Mouse (Mus musculus): ENCODE measurements around the gene Srcin1.

The Srcin1 gene

DNA sequence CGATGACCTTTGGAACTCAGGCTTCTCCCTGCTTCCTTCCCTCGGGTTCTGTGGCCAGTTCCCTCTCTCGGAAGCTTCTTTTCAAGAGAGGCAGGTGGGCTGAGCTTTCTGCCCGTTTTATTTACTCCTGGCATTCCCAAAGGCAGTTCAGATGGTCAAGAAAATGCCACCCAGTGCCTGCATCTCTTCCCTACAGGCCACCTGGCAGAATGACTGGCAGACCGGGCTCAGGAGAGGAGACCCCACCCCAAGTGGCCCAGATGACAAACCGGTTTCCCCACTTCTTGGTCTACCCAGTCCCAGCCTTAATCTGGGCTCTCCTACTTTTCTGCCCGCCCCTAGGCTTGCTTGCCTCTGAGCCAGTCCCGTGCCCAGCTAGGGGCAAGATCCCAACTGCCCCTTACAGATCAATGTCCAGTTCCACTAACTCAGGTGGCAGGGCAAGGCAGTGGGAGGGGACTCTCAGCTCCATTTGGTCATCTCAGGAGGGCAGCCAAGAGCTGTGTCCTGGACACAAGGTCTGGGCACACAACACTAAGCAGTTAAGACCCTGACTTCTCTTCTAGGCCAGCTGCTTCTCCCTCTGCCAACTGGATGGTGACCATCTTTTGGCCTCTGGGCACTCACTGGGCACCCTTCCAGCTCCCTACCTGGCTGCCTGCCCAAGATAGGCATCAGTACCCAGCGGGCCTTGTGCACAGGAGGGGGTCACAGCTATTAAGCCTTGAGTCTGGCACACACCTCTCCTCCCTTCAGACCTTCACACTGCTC, at the start of gene Srcin1:
TSS of gene Srcin1 (minus strand) at position 51 of the 771 bp plus-strand sequence.
- DNase-seq, result peak; percentile 63

DNA sequence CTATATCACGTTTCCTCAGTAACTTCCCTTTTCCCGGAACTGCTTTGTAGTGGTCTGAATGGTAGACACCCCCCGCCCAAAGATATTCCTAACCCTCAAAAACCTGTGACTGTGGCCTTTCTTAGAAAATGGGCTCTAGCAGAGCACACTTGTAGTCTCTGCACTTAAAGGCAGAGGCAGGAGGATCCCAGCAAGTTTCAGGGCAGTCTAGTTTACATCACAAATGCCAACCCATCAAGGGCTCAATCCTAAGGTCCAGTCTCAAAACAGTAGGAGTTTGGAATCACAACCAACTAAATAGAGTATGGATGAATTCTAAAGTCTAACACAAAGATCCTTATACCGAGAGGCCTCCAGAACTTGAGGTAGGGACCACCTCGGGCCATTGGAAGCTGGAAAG, 49.6 kb upstream of the Srcin1 start:
- DNase-seq, result no peak

DNA sequence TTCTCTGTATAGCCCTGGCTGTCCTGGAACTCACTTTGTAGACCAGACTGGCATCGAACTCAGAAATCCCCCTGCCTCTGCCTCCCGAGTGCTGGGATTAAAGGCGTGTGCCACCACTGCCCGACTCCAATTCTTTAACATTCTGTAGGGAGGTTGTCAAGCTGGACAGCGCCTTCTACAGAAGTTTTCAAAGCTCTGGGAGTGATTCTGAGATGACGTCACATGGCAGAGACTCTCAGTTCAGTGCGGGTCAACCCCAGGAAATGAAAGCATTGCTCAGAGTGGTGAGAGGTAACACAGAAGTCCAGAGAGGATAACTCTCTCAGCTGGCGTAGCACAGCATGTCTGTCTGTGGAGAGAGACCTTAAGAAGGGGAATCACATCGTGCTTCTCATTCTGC, 47.2 kb upstream of the Srcin1 start:
- no peak for DNase-seq

DNA sequence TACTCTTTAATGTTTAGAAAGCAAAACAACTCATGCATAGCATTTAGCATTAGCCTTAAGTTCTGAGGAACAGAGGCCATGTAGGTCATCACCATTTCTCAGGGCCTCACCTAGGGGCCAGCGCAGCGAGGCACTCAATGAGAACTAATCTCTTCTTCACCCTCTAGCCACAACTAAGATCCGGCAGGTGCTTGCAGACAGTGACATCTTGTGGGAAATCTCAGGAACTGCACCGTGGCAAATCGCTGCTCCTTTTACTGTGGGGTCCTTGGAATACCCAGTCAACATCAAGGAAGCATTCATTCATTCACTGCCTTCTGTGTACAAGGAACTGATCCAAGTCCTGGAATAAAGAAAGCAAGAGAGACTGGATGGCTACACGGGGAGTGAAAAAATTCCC, 46.5 kb upstream of the Srcin1 start:
- peak; percentile 66 for DNase-seq

DNA sequence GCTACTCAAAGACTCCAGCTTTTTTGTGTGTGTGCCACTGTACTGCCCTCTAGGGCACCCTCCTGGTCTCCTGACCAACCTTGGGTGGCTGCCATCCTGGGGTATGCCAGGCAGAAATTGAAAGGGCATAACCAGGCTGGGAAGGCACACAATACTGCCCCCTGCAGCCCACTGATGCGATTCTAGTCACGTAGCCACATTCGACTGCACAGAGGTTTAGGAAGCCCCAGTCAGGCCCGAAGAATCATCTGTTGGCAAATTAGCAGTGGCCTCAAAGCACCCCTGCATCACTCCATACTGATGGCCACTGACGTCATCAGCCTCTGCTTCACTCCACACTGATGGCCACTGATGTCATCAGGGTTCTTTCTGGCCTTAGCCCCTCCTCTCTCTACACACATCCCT, 43.4 kb upstream of the Srcin1 start:
- peak; percentile 84 for DNase-seq

DNA sequence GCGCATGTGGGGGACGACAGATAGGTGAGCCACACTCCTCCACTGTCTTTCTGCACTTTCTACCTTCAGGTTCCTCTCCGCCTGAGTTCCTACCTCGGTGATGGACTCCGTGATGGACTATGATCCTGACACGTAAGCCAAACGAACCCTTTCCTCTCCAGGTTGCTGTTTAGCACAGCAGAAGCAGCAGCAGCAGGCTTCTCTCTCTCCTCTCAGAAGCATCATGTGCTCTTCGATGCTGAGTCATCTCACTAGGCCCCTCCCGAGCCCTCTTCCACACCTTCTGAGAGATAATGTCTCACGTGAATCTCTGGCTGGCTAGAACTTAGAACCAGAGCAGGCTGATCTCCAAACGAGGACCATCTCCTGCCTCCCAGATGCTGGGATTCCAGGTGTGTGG, 42.4 kb upstream of the Srcin1 start:
- no peak for DNase-seq

DNA sequence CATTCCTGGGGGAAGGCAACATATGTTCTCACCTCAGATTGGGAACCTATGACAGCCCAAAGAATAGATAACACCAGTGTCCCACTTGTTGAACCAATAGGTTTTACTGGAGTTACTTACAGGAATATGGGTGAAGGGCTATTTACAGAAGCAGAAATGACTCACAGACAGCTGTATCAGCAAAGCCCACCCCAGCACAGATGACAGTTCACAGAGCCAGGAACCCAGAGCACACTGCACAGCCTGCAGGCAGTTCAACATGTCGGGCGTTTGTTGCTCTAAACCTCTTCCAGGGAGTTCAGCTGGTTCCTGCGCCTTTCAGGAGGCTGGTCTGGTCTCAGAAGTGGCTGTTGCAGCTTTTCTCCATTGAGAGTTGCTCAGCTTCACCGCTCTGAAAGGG, 39.3 kb upstream of the Srcin1 start:
- no peak for DNase-seq

DNA sequence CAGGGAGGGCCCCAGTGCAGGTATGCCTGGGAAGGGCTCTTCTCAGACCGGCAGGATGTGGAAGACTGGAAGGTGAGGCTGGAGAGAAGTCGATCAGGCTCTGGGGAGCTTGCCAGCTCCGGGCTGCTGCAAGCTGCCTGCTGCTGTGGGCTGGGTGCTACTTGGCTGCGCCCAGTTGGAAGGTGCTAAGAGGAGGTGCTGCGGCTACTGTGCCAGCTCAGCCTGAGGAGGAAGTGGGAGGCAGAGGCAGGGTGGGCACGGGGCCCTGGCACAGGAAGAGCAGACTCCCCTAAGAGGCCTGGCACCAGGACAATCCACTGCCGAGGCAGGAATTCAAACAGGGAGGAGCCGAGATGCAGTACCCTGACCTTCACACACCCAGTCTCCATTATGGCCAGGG, 35.1 kb upstream of the Srcin1 start:
- DNase-seq, result peak; percentile 93

DNA sequence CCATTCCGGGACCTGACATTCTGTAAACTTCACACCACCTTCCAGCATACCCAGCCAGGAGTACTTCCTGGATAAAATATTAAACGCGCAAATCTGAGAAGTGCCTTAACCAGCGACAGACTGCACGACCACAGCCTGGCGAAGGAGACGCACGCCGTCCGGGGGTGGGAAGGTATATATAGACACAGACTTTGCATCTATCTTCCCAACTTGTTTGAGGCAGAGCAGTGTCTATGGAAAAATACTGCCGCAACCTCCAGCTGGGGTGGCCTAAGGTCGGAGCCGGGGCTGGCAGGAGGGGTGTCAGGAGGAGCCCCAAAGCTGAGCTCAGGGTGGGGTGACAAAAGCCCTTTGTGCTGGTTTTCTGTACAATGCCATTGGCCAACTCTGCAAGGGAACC, 33.8 kb upstream of the Srcin1 start:
- DNase-seq, result peak; percentile 89

DNA sequence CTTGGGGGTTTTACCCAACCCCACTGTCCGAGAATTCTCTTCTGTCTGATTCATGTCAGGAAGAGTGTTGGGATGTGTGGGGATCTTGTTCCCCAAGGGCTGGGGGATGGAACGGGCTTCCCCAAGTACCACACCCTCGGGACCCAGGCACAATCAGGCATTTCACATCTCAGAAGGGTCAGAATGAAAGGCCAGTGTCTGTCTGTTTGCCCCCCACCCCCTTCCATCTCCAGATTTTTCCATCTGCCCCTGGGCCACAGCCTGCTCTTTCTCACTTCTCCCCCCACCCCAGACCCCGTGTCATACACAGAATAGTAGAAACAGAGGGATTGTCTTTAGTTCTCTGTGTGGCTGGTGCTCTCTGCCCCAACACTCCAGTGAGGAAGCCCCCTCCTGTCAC, 32.9 kb upstream of the Srcin1 start:
- no peak for DNase-seq

DNA sequence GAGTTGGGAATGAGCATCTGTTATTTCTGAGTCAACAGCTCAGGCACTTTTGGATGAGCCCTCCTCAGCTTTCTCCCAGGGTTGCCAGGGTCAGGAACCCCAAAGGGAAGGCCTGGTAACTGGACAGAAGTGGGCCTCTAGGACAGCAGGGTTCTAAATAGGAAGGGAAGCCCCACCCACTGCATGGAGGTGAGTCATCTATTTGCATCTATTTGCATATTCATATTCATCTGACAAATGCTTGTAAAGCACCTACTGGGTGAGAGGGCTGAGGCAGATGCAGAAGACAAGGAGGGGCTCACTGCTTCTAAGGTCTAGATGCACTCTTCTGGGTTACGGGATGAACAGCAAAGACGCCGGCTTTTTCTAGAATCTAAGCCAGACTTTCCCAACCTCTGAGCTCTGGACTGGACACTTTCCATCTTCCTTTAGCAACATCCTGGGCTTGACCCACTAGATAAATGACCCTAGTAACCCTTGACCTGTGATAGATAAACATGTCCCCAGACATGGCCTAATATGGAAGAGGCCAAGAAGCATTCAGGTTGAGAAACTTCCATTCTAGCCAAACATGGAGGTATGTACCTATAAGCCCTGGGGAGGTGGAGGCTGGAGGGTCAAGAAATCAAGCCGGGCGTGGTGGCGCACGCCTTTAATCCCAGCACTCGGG, 31.2 kb upstream of the Srcin1 start:
- DNase-seq, result no peak

DNA sequence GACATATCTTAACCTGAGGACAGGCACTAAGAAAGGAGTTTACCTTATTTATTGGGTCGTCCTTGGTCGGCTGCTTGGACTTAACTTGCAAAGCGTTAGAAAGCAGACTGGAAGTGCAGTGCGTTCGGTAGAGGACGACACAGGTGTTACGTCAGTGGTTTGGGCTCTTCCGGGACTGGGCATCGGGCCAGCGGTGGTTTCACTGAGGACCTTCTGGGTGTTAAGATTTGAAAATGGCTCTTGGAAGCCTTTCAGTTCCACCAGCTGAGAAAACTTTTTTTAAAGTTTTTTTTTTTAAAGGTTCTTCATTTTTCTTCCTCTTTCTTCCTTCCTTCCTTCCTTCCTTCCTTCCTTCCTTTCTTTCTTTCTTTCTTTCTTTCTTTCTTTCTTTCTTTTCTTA, 27.9 kb upstream of the Srcin1 start:
- no peak for DNase-seq

DNA sequence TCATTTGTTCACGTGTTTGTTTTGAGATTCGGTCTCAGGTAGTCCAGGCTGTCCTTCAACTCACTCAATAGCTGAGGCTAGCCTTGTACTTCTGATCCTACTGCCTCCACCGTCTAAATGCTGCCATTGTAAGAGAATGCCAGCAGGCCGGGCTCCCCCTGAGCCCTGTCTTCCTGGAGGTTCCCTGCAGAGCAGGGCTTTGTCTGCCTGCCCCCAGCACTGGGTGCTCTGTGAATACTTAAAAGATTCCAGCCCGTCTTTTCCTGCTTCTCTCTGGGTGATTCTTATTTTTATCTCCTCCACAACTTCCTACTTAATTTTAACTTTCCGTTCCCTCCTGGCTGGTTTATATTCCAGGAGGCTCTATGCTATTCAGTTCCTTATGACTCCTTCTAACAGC, 26.2 kb upstream of the Srcin1 start:
- DNase-seq, result no peak

DNA sequence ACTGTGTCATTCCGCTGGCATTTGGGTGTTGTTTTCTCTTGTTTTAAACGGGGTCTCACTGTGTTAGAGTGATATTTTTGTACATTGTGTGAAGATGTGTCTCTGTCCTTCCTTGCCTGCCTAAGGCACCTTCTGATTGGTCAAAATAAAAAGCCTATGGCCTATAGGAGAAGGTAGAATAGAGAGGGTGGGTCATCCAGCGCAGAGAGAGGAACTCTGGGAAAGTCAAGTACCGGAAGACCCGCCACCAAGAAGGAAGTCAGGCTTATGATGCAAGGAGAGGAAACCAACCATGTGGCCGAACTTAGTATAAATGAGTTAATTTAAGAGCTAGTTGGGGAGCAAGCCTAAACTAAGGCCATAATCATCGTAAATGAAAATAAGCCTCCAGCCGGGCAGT, 23.1 kb upstream of the Srcin1 start:
- no peak for DNase-seq

DNA sequence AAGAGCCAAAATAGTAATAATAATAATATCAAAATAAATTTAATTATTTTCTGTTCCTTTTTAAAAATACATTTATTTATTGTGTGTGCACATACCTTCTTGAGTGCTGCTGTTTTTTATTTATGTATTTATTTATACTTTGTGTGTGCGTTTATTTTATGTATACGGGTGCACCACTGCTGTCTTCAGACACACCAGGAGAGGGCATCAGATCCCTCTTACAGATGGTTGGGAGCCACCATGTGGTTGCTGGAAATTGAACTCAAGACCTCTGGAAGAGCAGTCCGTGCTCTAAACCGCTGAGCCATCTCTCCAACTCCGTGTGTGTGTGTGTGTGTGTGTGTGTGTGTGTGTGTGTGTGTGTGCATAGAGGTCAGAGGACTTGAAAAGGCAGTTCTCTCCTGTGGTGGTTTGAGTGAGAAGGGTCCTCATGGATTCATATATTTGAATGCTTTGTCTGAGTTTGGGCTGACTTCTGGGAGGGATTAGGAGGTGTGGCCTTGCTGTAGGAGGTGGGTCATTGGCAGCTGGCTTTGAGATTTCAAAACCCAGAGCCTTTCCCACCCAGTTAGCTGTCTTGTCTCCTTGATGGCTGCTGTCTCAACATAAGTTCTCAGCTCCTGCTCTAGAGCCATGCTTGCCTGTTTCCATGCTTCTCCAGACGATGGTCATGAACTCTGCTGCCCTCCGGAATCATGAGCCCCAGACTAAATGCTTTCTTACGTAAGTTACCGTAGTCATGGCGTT, 22.1 kb upstream of the Srcin1 start:
- DNase-seq, result no peak

DNA sequence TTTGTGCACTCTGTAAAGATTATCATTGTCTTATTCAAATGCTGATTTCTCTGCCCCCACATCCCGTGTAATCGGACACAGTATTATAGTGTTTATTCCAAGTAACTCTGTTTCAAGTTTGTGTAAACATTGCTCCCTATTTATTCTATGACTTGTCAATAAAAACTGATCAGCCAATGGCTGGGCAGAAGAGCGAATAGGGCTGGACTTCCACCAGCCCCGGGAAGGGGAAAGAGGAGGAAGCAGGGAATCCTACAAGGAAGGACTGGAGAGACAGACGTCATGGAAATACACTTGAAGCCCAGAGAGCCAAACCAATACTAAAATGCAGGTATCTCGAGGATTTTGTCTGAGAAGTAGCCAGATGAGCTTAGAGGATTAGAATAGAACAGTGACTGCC, 18.1 kb upstream of the Srcin1 start:
- no peak for DNase-seq

DNA sequence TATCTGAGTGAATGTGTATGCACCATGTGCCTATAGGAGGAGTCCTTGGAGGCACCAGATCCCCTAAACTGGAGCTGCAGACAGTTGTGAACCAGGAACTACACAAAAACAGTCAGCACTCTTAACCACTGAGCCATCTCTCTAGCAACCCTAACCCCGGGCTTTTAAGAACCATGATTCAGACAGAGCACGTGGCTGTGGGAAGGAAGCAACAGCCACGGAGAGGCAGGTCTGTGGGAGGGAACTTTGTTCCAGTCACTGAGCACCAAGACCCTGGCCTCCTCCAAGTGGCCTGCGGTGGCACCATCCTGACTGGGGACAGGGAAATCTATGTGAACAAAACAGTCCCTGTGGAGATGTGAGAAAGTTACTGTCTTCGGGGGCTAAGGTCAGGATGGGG, 15.9 kb upstream of the Srcin1 start:
- DNase-seq, result no peak

DNA sequence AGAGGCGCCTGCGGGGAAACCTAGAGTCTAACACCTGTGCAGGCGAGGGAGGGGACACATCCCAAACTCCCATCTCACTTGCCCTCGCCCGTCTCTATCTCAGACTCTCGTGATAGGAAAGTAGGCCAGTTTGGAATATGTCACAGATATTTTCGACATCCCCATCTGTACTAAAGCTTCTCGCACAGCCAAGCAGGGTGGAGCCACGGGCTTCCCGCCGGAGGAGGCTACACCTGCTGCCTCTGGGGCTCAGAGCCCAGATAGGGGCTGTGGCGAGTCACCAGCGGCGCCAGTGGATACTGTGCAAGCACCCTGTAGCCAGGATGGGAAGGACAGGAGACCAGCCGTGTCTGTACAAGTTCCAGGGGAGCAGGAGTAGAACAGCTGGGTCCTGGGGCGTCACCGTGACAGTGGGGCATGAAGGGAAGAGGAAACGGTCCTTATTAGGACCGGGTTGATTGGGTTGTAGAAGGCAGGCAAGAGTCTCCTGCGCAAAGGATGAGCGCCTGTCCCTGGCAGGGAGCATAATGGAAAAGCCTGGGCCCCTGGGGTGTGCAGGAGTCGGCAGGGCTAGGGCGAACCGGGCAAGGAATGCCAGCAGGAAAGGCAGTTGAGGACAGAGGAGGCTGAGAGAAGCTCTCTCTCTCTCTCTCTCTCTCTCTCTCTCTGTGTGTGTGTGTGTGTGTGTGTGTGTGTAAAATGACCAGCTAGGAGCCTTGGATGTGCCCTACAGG, 14.4 kb upstream of the Srcin1 start:
- peak; percentile 75 for DNase-seq

DNA sequence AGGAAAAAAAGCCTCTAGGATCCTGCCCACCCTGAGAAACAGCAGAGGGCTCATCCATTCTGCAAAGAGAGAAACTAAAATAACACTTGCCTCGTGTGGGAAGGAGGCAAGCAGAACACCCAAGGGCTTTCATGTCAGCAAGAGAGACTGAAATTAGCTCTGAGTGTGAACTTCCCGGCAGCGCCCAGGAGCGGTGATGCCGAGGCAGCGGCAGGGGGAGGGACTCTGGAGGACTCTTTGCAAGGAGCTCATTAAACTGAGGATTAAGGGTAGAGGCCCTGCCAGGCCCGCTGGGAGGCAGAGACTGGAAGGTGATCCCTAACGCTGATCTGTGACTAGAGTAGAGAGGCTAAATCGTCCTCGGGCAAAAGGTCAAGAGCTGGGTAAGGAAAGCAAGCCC, 13.2 kb upstream of the Srcin1 start:
- DNase-seq, result peak; percentile 82

DNA sequence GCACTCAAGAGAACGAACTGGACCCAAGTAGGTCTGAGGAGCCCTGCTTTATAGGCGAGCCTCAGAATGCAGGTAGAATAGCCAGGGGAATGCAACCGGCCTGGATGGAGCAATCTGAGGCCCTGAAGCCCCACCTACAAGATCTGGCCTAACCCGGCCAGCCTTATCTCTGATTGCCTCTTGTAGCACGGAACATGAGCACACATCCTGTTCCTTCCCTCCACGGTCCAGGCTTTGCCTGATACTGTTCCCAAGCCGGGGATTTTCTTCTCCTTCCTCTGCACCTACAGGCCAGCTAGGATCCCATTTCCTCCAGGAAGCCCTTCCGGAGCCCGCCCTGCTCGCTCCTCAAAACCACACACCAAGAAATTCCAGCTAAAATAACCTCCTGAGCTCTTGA, 9.9 kb upstream of the Srcin1 start:
- DNase-seq, result no peak

DNA sequence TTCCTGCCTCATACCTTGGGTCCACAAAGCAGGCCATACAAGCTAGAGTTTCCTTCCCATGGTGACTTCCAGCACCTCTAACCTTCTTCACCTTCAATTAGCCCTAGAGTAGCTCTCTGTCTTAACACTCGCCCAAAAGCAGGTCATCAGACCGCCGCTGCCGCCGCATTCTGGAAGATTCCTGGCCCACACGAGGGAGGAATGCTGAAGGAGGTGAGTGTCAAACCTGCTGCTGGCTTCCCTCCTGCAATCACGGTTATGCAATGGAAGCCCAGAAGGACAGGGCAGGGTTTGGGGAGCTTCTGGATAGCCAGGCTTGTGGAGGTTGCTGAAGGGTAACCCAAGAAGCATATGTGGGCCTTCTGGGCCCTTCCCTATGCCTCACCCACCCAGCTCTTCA, 8.5 kb upstream of the Srcin1 start:
- no peak for DNase-seq

DNA sequence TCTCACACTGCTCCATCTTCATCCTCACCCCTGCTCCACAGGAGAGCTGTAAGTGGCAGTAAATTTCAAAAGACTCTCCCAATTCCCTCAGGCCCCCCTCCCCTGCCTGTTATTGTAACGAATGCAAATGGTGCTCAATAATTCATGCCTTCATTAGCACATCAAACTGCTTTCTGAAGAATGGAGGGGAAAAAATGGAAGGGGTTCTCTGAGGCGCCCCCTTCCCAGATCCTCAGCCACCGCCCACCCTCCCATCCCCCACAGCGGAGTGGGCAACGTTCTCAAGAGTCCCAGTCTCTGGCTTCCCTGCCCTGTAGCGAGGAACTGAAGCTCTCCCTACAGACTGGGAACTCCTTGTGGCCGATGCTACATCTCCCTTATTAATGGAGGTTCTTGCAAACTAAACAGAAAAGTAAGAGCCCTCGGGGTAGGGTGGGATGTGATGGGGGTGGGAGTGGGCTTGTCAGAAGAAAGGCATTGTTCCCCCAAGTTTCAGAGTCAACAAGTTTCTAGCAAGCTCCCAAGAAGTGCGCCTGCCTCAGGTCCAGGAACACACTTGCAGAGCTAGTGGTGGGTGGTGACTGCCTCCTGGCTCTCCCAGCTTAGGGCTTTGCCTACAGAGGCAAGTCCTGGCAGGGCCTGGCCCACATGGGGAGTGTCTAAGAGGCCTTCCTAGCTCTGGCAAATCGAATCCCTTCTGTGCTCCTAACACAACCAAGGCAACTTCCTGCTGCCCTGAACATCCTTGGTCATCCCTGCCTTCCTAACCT, 3.3 kb upstream of the Srcin1 start:
- no peak for DNase-seq

DNA sequence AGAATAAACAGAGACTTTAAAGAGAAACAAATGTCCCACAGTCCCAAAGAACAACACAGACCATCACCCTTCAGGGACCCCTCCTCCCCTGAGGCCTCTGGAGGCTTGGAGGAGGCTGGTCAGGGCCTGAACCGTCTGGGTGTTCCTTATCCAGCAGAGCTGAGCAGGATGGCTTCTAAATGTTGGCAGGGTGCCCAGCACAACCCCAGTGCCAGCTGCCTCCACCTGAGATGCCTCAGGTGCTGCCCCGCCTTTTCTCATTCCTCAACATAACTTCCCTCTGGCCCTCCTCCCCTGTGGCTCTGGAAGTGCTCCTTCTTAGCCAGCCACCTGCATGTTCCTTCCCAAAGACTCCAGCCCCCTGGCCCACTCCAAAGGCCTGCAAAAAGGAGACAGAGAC, 2.3 kb upstream of the Srcin1 start:
- DNase-seq, result no peak

All from right cerebral cortex, adult 18-20 months (tissue).